Mouse (Mus musculus) bone marrow macrophage, adult 2 months (primary cell): ENCODE data around the gene Rlbp1. TPM values are rescaled to one million over a fixed set of nuclear protein-coding genes. Genes with fewer than 3 reads are reported as not detected.

ENCODE experiments used
- H3K27ac ChIP-seq: 2 replicates; pipeline ENCODE4 v1.5.1; 2012; ENCODE audit warnings: low read depth, low read length; ENCODE audit not compliant: insufficient read depth
- H3K4me1 ChIP-seq: 2 replicates; pipeline ENCODE4 v1.6.1; 2012; ENCODE audit warnings: low read length; ENCODE audit not compliant: control insufficient read depth, insufficient read depth
- H3K4me3 ChIP-seq: 2 replicates; pipeline ENCODE4 v1.5.1; 2012; ENCODE audit warnings: mild to moderate bottlenecking, low read length, moderate library complexity; ENCODE audit not compliant: insufficient read depth
- CTCF ChIP-seq: IDR thresholded peaks from 2 replicates; pipeline ENCODE4 v1.5.1; 2012; ENCODE audit warnings: low read depth, mild to moderate bottlenecking, low read length, moderate library complexity
- POLR2A ChIP-seq: IDR thresholded peaks from 2 replicates; pipeline ENCODE4 v1.6.1; 2012; ENCODE audit warnings: mild to moderate bottlenecking, low read depth, low read length, borderline replicate concordance
- polyA plus RNA-seq: library from polyadenylated mRNA; stranded (reverse); fragments of >200 nt; gene quantifications from 2 replicates; pipeline ENCODE4 v1.2.4, GENCODE M21; 2012; ENCODE audit not compliant: missing spikeins, insufficient read depth, insufficient read length

The Rlbp1 gene
- polyA plus RNA-seq = not detected in 2 replicates

DNA sequence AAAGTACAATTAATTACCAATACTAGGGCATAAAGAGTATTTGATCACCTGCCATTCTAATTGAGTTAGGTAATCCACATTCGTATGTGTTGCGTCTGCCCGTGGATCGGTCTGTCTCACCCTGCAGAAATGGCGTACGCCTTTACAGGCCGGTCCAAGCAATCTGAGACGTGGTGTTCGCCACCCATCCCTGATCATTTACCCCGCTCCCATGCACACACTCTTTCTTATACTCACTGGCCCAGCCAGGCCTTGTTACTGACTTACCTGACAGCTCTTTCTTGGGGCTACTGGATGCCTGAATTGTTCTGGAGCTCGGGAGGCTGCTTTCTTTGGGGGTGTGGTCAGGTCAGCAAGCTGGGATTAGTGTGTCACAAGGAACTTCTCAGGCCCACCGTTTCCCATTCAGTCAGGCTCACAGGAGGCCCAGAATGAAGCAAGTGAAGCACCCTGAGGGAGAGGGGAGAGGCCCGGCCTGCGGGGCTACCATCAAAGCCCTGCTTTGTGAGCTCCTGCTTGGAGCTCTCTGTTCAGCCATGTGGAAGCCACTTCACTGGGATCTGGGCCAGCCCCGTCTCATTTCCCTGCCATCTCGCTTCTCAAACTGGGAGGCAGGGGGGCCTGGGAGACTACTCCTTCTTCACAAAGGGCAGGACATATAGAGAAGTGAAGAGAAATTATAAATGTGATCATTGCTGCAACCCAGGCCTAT is at the start of gene Rlbp1:
Gene Rlbp1 (minus strand): TSS at position 627 of the 712 bp plus-strand sequence.
- Histone ChIP-seq H3K4me1 (peaks cover 8% of the 10 kb centered on the region), H3K27ac (no peak within 1 kb of the TSS), H3K4me3 (no peak within 1 kb of the TSS)
- TF ChIP-seq CTCF (no peak), POLR2A (no peak)

DNA sequence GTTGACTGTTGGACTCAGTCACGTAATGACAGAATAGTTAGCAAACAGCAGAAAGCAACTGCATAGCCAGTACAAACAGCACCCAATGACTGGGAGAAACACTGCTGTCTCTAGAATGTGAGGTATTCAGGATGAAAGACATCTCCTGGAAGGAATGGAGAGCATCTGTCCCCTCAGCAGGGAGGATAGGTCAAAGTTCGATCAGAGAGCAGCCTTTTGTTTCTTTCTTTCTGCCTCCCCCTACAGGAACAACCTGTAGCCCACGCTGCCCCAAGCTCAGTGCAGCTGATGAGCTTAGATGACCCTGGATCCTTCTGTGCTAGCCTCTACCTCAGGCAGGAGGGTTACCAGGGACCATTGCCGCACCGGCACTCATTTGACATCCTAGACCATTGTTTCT is 41.4 kb upstream of the Rlbp1 start:
- no peak overlapping the region for H3K4me3 ChIP-seq
- H3K4me1 ChIP-seq = no peaks in the 10 kb centered on the region
- no peak overlapping the region for H3K27ac ChIP-seq
- TF ChIP-seq POLR2A = no peak
- TF ChIP-seq CTCF = no peak

DNA sequence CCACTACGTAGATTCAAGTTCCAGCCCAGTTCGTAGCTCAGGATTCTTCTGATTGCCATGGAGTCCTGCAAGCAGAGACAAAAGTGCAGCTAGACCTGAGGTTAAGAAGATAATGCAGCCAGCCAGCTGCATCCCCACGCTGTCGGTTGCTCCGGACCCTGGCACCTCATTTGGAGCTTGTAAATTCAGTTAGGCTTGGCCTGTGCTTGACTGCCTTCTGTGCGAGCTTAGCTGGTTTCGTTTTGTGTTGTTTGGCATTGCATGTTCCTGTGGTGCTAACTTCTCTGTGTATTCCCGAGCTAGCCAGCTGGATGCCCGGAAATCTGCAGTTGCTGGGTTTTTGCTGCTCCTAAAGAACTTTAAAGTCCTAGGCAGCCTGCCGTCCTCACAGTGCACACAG is 39.0 kb upstream of the Rlbp1 start:
- Histone ChIP-seq H3K4me1 (no peaks in the 10 kb centered on the region), H3K27ac (no peak overlapping the region), H3K4me3 (no peak overlapping the region)
- TF ChIP-seq CTCF (no peak), POLR2A (no peak)

DNA sequence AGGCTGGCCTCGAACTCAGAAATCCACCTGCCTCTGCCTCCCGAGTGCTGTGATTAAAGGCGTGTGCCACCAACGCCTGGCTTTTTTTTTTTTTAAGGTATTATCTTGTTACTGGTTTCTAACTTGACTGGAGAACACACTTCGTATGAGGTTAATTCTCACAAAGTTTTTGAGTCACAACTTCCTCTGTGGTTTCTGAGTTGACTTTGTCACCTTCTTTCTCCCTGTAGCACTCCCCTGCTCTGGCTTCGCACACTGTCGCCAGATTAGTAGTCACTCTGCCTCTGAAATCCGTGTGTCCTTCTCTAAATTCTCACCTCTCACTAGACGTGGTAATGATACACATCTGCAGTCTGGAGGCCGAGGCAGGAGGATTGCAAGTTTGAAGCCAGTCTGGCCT is 36.0 kb upstream of the Rlbp1 start:
- Histone ChIP-seq H3K4me1 (no peaks in the 10 kb centered on the region), H3K27ac (no peak overlapping the region), H3K4me3 (no peak overlapping the region)
- TF ChIP-seq CTCF (no peak), POLR2A (no peak)

DNA sequence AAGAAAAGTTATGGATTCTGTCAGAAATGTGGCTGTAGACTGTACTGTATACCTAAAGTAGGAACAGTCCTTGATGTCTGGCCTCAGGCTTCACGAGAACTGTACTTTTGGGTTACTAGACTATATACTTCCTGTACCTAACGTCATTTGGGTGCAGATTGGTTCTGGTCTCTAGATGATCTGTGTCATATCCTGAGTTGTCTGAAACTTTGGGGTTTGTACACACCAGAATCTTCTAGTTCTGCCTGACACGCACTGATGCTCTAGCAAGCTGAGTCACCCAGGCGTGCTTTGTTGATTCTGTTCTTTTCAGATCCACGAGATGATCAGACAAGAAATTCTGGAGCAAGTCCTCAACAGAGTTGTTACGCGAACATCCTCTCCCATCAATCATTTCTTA is 33.1 kb upstream of the Rlbp1 start:
- Histone ChIP-seq H3K4me3 (no peak overlapping the region), H3K27ac (no peak overlapping the region), H3K4me1 (no peaks in the 10 kb centered on the region)
- TF ChIP-seq CTCF = no peak
- TF ChIP-seq POLR2A = no peak

DNA sequence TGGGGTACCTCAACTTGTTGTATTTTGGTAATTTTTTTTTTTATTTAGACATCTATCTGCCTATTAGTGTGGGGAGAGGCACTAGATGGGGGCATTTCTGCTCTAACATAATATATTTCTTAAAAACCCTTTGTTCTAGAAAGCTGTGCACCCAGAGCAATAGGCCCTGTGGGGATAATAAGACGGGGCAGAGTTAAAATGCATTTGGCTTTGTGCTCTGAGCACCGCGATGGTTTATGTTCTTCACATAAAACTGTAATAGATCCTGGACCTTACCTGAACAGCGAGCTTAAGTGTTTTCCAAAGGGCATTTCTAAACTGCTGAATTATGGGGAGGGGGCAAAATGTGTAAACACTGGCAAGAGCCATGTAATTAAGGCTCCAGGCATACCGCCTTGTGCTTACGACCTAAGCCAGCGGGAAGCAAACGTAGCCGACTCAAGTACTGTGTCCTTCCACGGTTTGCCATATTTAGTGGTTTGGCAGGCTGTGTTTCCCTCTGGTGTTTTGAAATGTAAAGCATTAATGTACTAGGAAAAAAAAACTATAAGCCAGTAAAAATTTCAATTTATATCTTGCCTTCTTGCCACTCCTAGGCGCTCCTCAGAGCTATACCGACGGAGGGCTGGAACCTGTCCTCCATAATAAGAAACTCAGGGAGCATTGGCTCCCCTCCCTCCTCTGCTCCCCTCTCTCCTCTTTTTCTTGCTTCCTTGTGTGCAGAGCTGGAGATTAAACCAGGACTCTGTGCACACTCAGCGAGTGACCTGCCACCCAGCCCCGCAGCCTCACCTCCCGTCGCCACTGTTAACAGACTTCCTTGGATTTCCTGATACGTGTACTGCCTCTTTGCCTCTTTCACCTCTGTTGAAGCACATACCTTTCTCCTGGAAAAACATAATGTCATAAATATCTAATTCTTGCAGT is 27.9 kb upstream of the Rlbp1 start:
- Histone ChIP-seq H3K27ac (no peak overlapping the region), H3K4me3 (no peak overlapping the region), H3K4me1 (no peaks in the 10 kb centered on the region)
- TF ChIP-seq POLR2A = no peak
- TF ChIP-seq CTCF = no peak

DNA sequence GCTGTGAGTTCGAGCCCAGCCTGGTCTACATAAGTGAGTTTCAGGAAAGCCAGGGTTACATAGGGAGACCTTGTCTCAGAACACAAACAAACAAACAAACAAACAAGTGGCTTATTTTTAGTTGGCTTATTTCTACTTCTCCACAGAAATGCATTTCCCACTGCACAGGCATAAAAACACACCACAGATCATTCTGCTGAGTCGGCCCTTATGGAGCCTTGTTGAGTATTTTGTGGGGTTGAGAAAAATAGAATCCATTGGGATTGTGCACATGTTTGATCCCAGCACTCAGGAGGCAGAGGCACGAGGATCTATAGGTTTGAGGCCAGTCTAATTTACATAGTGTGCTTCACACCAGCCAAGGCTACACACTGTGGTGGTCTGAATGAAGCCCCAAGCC is 13.4 kb upstream of the Rlbp1 start:
- no peaks in the 10 kb centered on the region for H3K4me1 ChIP-seq
- H3K27ac ChIP-seq = no peak overlapping the region
- no peak overlapping the region for H3K4me3 ChIP-seq
- TF ChIP-seq CTCF (no peak), POLR2A (no peak)

DNA sequence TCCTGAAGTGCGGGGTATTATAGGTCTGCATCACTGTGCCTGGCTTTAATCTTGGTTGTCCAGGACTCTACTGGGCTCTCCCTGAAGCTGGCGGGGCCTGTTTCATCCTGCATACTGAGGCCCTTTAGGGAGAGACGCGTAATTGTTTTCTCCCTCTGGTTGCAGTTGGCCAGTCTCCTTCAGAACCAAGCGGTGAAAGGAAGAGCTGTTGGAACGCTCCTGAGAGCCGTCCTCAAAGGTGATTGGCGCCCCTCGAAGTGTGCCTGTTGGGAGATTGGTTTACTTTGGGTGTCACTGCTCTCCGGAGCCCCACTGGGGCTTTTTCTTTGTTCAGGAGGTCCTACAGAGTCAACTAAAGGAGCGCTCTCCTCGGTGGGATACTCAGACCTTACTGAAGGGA is 12.1 kb upstream of the Rlbp1 start:
- no peak overlapping the region for H3K27ac ChIP-seq
- no peak for TF ChIP-seq POLR2A
- TF ChIP-seq CTCF = no peak
- H3K4me1 ChIP-seq = no peaks in the 10 kb centered on the region
- H3K4me3 ChIP-seq = no peak overlapping the region

DNA sequence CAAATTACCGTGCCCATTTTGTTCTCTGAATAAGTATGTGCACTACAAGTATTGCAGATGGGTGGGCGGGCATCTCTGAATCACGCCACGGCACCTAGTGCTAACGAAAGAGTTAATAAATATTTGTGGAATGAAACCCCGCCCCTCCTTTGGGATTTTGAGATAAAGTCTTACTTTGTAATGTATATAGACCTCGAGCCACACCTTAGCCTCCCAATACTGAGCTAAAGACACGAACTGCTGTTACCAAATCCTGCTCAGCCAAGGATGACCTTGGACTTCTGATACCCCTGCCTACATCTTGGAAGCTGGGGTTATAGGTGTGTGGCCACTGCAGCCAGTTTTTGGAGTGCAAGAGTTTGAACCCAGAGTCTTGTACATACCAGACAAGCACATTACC is 11.6 kb upstream of the Rlbp1 start:
- no peaks in the 10 kb centered on the region for H3K4me1 ChIP-seq
- TF ChIP-seq CTCF (no peak), POLR2A (no peak)
- no peak overlapping the region for H3K4me3 ChIP-seq
- no peak overlapping the region for H3K27ac ChIP-seq

DNA sequence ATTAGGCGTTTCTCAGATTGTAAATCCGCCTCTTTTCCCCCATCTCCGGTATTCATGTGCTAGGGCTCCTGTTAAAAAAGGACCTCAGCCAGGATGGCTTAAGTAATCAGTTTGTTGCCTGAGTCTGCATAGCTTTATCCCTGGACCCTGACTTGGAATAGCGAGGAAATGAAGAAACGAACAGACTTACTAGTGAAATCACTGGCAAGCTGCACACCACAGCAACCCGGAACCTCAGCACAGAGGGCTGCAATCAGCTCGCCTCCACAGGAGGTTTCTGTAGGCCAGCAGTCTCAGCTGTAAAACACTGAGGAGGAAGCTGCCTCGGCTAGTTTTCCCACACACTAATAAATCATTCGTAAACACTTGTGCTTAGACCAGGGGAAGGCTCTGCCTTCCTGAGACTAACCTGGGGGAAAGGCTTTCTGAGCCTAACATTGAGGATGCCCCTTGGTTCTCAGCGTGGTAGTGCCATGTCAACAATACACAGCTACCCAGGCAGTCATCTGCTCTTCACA is 10.7 kb upstream of the Rlbp1 start:
- TF ChIP-seq POLR2A (no peak), CTCF (no peak)
- H3K4me1 ChIP-seq = no peaks in the 10 kb centered on the region
- no peak overlapping the region for H3K4me3 ChIP-seq
- H3K27ac ChIP-seq = no peak overlapping the region
